Mouse (Mus musculus) ovary, adult 2 months (tissue): ENCODE measurements around the gene Dpp8. TPM values are rescaled to one million over a fixed set of nuclear protein-coding genes. Genes with fewer than 3 reads are reported as not detected.

ENCODE experiments used
- polyA plus RNA-seq: library from polyadenylated mRNA; depleted of rRNA; stranded (reverse); fragments of >200 nt; gene quantifications from 2 replicates; pipeline ENCODE4 v1.2.3, GENCODE M21; 2012; rRNA removed

Gene Dpp8
- 34.8 and 53.4 TPM in 2 replicates for polyA plus RNA-seq

GRCm38 (mm10) chr9:65032269-65033108 is at the start of gene Dpp8:
Gene Dpp8, plus strand, starts transcription at chr9:65032414.

DNA sequence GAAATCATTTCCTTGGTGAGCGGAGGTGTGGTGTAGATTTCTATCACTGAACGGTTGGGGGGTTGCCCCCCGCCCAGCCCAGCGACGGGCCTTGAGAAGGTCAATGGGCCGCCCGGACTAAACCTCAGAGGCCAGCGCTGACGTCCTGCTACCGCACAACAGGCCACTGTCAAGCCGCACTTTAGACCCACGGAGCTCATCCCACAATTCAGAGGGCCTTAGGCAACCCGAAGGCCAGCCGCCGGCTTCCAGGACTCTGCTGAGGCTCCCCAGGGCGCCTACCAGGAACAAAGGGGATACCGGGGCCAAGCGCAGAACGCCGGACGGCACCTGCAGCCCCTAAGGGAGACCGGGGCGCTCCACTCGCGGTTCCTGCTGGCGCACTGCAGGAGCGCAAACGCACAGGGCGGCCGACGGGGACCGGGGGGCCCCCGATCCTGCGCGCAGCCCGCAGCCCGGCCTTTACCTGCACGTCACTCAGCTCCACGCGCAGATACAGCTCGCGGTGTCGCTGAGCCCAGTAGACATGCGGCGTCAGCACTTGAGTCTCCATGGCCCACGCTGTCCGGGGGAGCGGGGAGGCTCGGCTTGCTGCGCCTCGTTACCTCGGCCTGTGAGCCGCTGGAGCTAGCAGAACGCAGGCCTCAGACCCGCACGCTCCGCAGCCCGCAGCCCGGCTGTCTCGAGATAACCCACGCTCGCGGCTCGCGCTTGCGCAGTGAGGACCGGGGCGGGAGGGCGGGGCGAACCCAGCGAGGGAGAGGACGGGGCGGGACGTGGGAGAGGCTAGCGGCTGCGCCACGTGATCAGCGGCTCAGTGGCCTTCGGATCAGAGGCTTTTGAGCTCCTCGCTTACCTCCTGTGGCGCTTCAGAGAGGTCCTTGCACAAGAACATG is 11.0 kb upstream of the Dpp8 start, which contains the start of gene Hacd3:
Gene Hacd3, minus strand, starts transcription at position 703 of the 896 bp plus-strand sequence.

DNA sequence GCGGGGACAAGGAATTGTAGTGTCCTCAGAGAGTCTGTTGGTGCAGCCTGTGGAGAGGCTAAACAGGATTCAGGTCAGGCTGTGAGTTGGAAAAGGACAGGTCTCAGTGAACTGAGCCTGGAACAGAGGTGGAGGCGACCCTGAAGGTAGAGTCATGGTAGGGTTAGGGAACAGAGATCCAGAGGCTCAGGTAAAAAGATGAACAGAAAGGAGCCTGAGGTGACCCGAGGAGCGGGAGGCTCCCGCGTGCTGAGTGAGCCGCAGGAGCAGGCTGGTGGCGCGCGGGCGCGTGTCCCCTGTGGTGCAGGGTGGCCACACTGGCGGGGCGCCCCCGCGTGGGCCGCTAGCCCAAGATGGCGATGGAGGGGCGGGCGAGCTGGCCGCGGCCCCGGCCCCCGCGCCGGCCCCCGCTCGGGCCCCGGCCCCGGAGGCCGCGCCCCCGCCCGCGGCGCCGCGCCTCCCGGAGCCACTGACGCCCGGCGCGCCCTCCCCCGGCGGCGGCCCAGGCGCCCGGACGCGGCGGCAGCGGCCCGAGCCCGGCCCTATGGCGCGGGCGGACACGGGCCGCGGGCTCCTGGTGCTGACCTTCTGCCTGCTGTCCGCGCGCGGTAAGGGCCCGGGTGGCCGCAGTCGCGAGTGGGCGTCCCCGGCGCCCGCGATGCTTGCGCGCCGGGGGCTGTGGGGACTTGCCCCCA is 68.9 kb downstream of the Dpp8 start, which contains the start of gene Igdcc4:
Gene Igdcc4, plus strand, starts transcription at position 496 of the 695 bp plus-strand sequence.

Other genes starting within 250 kb of the Dpp8 start
- 6.4 and 6.8 TPM in 2 replicates for gene Dennd4a, start 221.1 kb upstream of the Dpp8 start, polyA plus RNA-seq
- 0.03 TPM in 1 of 2 replicates, not detected in the other for gene Slc24a1, start 80.8 kb upstream of the Dpp8 start, polyA plus RNA-seq
- gene Ints14, start 71.5 kb upstream of the Dpp8 start, polyA plus RNA-seq: 14.2 and 15.7 TPM in 2 replicates
- 104 and 125 TPM in 2 replicates for gene Hacd3, start 10.7 kb upstream of the Dpp8 start, polyA plus RNA-seq
- 42.9 and 44.7 TPM in 2 replicates for gene Igdcc4, start 69.1 kb downstream of the Dpp8 start, polyA plus RNA-seq
- gene Igdcc3, start 108.8 kb downstream of the Dpp8 start, polyA plus RNA-seq: 4.5 and 5.3 TPM in 2 replicates
- gene Parp16, start 162.9 kb downstream of the Dpp8 start, polyA plus RNA-seq: 15.5 and 23.2 TPM in 2 replicates
- 5.6 TPM in 2 replicates for gene Cilp, start 232.8 kb downstream of the Dpp8 start, polyA plus RNA-seq